Mouse (Mus musculus): ENCODE measurements around the gene Dnajb14. TPM values are rescaled to one million over a fixed set of nuclear protein-coding genes. Genes with fewer than 3 reads are reported as not detected.

Gene Dnajb14
- polyA plus RNA-seq (2015; fragmentation: Nextera tagmentation; extraction: Ambion mirVana), result 10.0 and 12.4 TPM in 2 replicates

- Histone ChIP-seq H3K4me3 (ENCODE audit: low read depth, low read length) (peak within 1 kb of the TSS; percentile 90), H3K27ac (ENCODE audit: low read length) (peak within 1 kb of the TSS; percentile 98), H3K4me1 (ENCODE audit: insufficient read depth, low read depth, low read length) (peaks cover 4% of the 10 kb centered on the region; the same call in 1 of the 2 replicates), H3K4me2 (replicated peaks; ENCODE audit: low read depth, low read length) (peak within 1 kb of the TSS; percentile 93), H3K9me3 (ENCODE audit: low read length) (no peaks in the 10 kb centered on the region), H3K27me3 (replicated peaks; ENCODE audit: insufficient read depth, low read length) (no peaks in the 10 kb centered on the region), H3K9ac (replicated peaks; ENCODE audit: low read depth) (peak within 1 kb of the TSS; percentile 95), H3K36me3 (ENCODE audit: insufficient read depth, low read length) (no peaks in the 10 kb centered on the region)
- no peak for TF ChIP-seq CTCF (IDR thresholded peaks at IDR 0.05)
- TF ChIP-seq EP300 (IDR thresholded peaks at IDR 0.05), result no peak
- peak; percentile 47 for ATAC-seq
- DNase-seq (ENCODE audit: low spot score), result peak; percentile 82
- WGBS, result under 1% methylated on average over 34 of the region's 94 CpGs
Measured at GRCm38 (mm10) chr3:137867437-137868093, at the start of gene Dnajb14. Dnajb14 (plus strand) TSS chr3:137867675.

DNA sequence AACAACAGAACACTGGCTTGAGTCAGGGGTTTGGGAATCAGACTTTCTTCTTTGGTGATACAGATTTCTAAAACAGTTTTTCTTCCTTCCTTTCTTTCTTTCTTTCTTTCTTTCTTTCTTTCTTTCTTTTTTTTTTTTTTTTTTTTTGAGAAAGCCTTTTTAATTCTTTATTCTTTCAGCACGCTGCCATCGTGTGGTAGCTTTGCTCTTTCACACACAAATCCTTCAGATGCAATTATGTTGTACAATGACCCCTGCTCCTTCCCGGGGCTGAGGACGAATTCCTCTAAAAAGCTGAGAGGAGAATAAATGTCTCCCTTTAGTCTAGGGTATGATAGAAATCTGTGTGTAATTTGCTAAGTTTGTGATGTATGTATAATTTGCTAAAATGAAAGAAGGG, 48.8 kb upstream of the Dnajb14 start:
- 28% methylated on average over 4 of the region's 4 CpGs for WGBS
- Histone ChIP-seq H3K27me3 (replicated peaks; ENCODE audit: insufficient read depth, low read length) (no peaks in the 10 kb centered on the region), H3K9me3 (ENCODE audit: low read length) (no peaks in the 10 kb centered on the region), H3K4me3 (ENCODE audit: low read depth, low read length) (no peak overlapping the region), H3K9ac (replicated peaks; ENCODE audit: low read depth) (no peak overlapping the region), H3K4me2 (replicated peaks; ENCODE audit: low read depth, low read length) (no peak overlapping the region), H3K27ac (ENCODE audit: low read length) (no peak overlapping the region), H3K4me1 (ENCODE audit: insufficient read depth, low read depth, low read length) (no peaks in the 10 kb centered on the region), H3K36me3 (ENCODE audit: insufficient read depth, low read length) (no peaks in the 10 kb centered on the region)
- ATAC-seq (no peak), DNase-seq (ENCODE audit: low spot score) (no peak)
- TF ChIP-seq EP300 (IDR thresholded peaks at IDR 0.05) (no peak), CTCF (IDR thresholded peaks at IDR 0.05) (peak; percentile 22)

- DNase-seq (ENCODE audit: low spot score) (no peak), ATAC-seq (no peak)
- no peak overlapping the region for H3K4me3 ChIP-seq (ENCODE audit: low read depth, low read length)
- no peaks in the 10 kb centered on the region for H3K27me3 ChIP-seq (replicated peaks; ENCODE audit: insufficient read depth, low read length)
- H3K4me1 ChIP-seq (ENCODE audit: insufficient read depth, low read depth, low read length), result no peaks in the 10 kb centered on the region
- no peaks in the 10 kb centered on the region for H3K9me3 ChIP-seq (ENCODE audit: low read length)
- no peak overlapping the region for H3K9ac ChIP-seq (replicated peaks; ENCODE audit: low read depth)
- no peak for TF ChIP-seq EP300 (IDR thresholded peaks at IDR 0.05)
- H3K27ac ChIP-seq (ENCODE audit: low read length), result no peak overlapping the region
- H3K36me3 ChIP-seq (ENCODE audit: insufficient read depth, low read length), result no peaks in the 10 kb centered on the region
- no peak overlapping the region for H3K4me2 ChIP-seq (replicated peaks; ENCODE audit: low read depth, low read length)
- 68% methylated on average over 6 of the region's 6 CpGs for WGBS
Measured at GRCm38 (mm10) chr3:137820688-137821467, 46.6 kb upstream of the Dnajb14 start.

- H3K27ac ChIP-seq (ENCODE audit: low read length), result no peak overlapping the region
Measured at GRCm38 (mm10) chr3:137823317-137823716, 44.2 kb upstream of the Dnajb14 start.

GRCm38 (mm10) chr3:137827678-137828077, 39.8 kb upstream of the Dnajb14 start:
- DNase-seq (ENCODE audit: low spot score) (no peak), ATAC-seq (no peak)
- H3K27me3 ChIP-seq (replicated peaks; ENCODE audit: insufficient read depth, low read length), result no peaks in the 10 kb centered on the region
- no peak overlapping the region for H3K9ac ChIP-seq (replicated peaks; ENCODE audit: low read depth)
- H3K4me1 ChIP-seq (ENCODE audit: insufficient read depth, low read depth, low read length), result no peaks in the 10 kb centered on the region
- H3K36me3 ChIP-seq (ENCODE audit: insufficient read depth, low read length), result no peaks in the 10 kb centered on the region
- TF ChIP-seq EP300 (IDR thresholded peaks at IDR 0.05) (no peak), CTCF (IDR thresholded peaks at IDR 0.05) (no peak)
- H3K4me3 ChIP-seq (ENCODE audit: low read depth, low read length), result no peak overlapping the region
- no peaks in the 10 kb centered on the region for H3K9me3 ChIP-seq (ENCODE audit: low read length)
- no peak overlapping the region for H3K4me2 ChIP-seq (replicated peaks; ENCODE audit: low read depth, low read length)
- no peak overlapping the region for H3K27ac ChIP-seq (ENCODE audit: low read length)
- 23% methylated on average over 11 of the region's 11 CpGs for WGBS

More at GRCm38 (mm10) chr3:137823317-137823716, 44.2 kb upstream of the Dnajb14 start:
- H3K4me3 ChIP-seq (ENCODE audit: low read depth, low read length), result no peak overlapping the region
- H3K9ac ChIP-seq (replicated peaks; ENCODE audit: low read depth), result no peak overlapping the region
- H3K27me3 ChIP-seq (replicated peaks; ENCODE audit: insufficient read depth, low read length), result no peaks in the 10 kb centered on the region
- whole genome bisulfite sequencing, result 90% methylated on average over 3 of the region's 3 CpGs
- H3K4me1 ChIP-seq (ENCODE audit: insufficient read depth, low read depth, low read length), result no peaks in the 10 kb centered on the region
- H3K9me3 ChIP-seq (ENCODE audit: low read length), result no peaks in the 10 kb centered on the region
- no peaks in the 10 kb centered on the region for H3K36me3 ChIP-seq (ENCODE audit: insufficient read depth, low read length)
- DNase-seq (ENCODE audit: low spot score) (no peak), ATAC-seq (no peak)
- TF ChIP-seq EP300 (IDR thresholded peaks at IDR 0.05) (no peak), CTCF (IDR thresholded peaks at IDR 0.05) (no peak)
- no peak overlapping the region for H3K4me2 ChIP-seq (replicated peaks; ENCODE audit: low read depth, low read length)

GRCm38 (mm10) chr3:137831156-137831555, 36.3 kb upstream of the Dnajb14 start:
- 77% methylated on average over 2 of the region's 2 CpGs for WGBS
- DNase-seq (ENCODE audit: low spot score) (no peak), ATAC-seq (no peak)
- no peaks in the 10 kb centered on the region for H3K9me3 ChIP-seq (ENCODE audit: low read length)
- no peak overlapping the region for H3K4me3 ChIP-seq (ENCODE audit: low read depth, low read length)
- no peak overlapping the region for H3K4me2 ChIP-seq (replicated peaks; ENCODE audit: low read depth, low read length)
- H3K36me3 ChIP-seq (ENCODE audit: insufficient read depth, low read length), result no peaks in the 10 kb centered on the region
- H3K27me3 ChIP-seq (replicated peaks; ENCODE audit: insufficient read depth, low read length), result no peaks in the 10 kb centered on the region
- no peak overlapping the region for H3K9ac ChIP-seq (replicated peaks; ENCODE audit: low read depth)
- no peaks in the 10 kb centered on the region for H3K4me1 ChIP-seq (ENCODE audit: insufficient read depth, low read depth, low read length)
- H3K27ac ChIP-seq (ENCODE audit: low read length), result no peak overlapping the region
- no peak for TF ChIP-seq CTCF (IDR thresholded peaks at IDR 0.05)
- TF ChIP-seq EP300 (IDR thresholded peaks at IDR 0.05), result no peak
